Mouse (Mus musculus) E14TG2a.4 (cell line): ENCODE results near the gene Stac3.

Source experiments
- CTCF ChIP-seq: conservative IDR thresholded peaks from 2 replicates; pipeline ENCODE4 v1.5.1; 2014; ENCODE audit warnings: low read length
- NANOG ChIP-seq: IDR thresholded peaks from 2 replicates; pipeline ENCODE4 v1.6.1; 2014; ENCODE audit warnings: borderline replicate concordance, low read length, mixed read lengths
- POU5F1 ChIP-seq: IDR thresholded peaks from 2 replicates; pipeline ENCODE4 v1.6.1; 2014; ENCODE audit warnings: low read length, borderline replicate concordance

DNA sequence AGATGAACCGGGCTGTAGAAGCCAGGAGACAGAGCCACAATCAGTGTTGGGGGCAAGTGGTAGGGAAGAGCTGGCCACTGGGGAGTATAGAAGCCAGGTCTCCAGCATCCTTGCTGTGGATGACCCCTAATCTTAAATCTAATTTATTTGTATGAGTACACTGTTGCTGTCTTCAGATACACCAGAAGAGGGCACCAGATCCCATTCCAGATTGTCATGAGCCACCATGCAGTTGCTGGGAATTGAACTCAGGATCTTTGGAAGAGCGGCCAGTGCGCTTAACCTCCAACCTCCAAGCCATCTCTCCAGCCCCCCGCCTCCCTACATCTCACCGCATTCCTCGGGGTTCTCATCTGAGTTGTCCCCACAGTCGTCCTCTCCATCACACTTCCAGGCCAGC, 45.0 kb downstream of the Stac3 start:
- TF ChIP-seq CTCF (peak; percentile 49), POU5F1 (no peak), NANOG (no peak)
